Mouse (Mus musculus): ENCODE measurements around the gene Myh2.

DNA sequence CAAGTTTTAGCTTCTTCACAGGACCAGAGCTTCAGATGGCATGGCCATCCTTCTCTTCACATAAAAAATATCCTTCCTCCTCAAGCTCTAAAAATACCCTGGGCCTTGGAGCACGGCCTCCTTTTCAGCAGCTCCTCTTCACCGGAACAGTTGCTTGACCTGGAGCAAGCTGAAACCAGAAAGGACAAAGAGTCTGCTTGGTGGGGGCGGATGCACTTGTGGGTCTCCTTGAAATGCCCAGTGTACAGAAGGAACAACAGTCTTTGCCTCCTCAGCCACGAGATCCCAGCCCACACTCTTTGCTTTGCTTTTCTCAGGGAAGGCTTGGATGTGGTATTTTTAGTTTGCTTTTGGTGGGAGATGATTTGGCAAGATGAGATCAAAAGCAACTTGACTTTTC lies 7.1 kb upstream of the Myh2 start:
- TF ChIP-seq POLR2A (IDR thresholded peaks at IDR 0.05; ENCODE audit: borderline replicate concordance, control insufficient read depth, low read depth, low read length) = no peak
- TF ChIP-seq CTCF (IDR thresholded peaks at IDR 0.05; ENCODE audit: control insufficient read depth, insufficient read depth, low read length) = no peak
